Mouse (Mus musculus) bone marrow, adult 2 months (tissue): ENCODE results near the gene Adtrp.

Experiments used
- CTCF ChIP-seq: fragments of 200-500 bp; IDR thresholded peaks from 2 replicates; pipeline ENCODE4 v1.5.1; 2011; ENCODE audit warnings: low read length, control low read depth; ENCODE audit not compliant: control insufficient read depth, insufficient read depth
- POLR2A ChIP-seq: fragments of 200-500 bp; IDR thresholded peaks from 2 replicates; pipeline ENCODE4 v1.6.1; 2011; ENCODE audit warnings: low read depth, mild to moderate bottlenecking, control low read depth, low read length, borderline replicate concordance; ENCODE audit not compliant: control insufficient read depth

DNA sequence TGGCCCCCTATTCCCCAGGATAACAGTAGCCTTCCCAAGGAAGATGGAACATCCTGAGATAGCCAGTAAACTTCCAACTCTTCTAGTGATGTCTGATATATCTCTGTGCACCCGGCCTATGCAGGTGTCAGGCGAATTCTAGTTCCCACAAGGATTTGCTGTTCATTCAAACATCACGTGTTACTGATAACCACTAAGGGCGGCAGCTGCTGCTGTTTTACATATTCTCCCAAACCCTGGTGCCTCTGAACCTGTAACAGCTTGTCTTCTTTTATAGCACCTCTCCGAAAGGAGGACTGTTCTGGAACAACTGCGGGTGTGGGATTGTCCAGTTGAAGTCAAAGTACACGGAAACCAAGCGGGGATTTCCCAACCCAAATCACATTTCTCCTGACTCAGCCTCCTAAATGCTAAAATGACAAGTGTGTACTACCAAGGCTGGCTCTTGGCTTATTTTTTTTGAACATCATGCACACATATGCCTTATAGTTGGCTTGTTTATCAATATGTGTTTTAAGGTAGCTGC is 13.8 kb downstream of the Adtrp start:
- TF ChIP-seq CTCF (no peak), POLR2A (no peak)
